Mouse (Mus musculus) hematopoietic stem cell, adult 5-6 weeks (primary cell): ENCODE measurements around the gene Epha2. TPM values are rescaled to one million over a fixed set of nuclear protein-coding genes. Genes with fewer than 3 reads are reported as not detected.

Source experiments
- ATAC-seq, 2 experiments: fragments of 125-278 bp in 1 of 2; replicated peaks in 1 of 2; 2 replicates each; pipeline ENCODE4 v1.8.0; 2016 to 2017; ENCODE audit warnings: inconsistent platforms in 2 of 2, mild to moderate bottlenecking in 2 of 2, moderate number of reproducible peaks in 2 of 2, low read depth in 1 of 2, moderate TSS enrichment in 1 of 2; ENCODE audit not compliant: low FRiP score in 2 of 2, poor library complexity in 2 of 2, severe bottlenecking in 2 of 2, insufficient read depth in 1 of 2, low TSS enrichment in 1 of 2
- total RNA-seq: library from RNA; stranded (forward); fragments of 172-1452, 232-1000 nt; gene quantifications from 2 replicates; pipeline ENCODE4 v1.2.3, GENCODE M21; 2017

Gene Epha2
- total RNA-seq, 1 experiment from 2014 or later, result not detected

DNA sequence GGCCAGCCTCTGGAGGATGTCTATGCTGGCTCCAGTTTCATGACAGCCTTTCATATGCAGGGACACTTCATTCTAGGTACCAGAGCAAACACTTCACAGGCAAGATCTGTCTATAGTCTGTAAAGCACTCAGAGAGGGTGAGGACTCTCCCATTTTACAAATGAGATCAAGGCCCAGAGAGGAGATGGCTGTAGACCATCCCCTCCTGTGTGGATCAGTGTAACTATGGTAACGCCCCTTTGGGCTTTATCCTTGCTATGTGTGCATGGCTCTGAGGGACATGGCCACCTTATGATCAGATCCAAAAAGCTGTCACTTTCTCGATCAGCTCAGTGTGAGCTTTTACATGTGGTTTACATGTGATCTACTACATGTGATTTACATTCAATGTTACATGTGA lies 10.9 kb downstream of the Epha2 start:
- no peak for ATAC-seq

GRCm38 (mm10) chr4:141312513-141313131 lies 11.6 kb downstream of the Epha2 start:
- ATAC-seq, result no peak

- no peak for ATAC-seq
Measured at GRCm38 (mm10) chr4:141313481-141313880, 12.4 kb downstream of the Epha2 start.

DNA sequence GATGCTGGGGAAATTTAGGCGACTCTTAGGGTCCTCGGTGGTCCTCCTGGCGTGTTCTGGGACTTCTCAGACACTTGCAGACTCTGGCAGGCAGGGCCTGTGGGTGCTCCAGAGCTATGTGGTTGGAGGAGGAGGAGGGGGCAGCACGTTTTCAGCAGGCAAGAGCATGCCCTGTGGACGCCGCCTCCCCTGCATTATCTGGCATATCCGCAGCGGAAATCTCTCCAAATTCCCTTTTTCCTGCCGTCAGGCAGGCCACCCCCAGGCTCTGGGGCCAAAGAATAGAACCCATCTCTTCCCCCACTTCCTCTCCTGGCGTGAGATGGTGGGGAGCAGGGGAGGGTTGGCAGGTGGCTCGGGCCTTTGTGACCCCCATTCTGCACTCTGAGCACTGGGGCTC lies 12.9 kb downstream of the Epha2 start:
- ATAC-seq, result no peak

DNA sequence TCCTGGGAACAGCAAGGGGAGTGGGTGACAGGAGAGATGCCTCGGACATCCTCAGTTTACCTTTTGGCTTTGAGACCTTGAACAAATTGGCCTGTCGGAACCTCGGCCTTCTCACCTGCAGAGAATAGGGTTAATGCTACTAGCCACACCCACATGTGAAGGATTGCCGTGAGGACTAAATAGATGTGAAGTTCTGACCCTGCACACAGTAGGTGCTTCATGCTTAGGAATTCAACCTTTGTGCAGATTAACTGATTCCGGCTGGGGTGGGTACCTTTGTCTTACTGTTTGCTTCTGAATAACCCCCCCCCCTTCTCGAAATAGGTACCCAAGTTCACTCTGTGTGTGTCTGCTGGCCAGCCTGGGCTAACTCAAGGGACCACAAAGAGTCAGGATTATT lies 13.7 kb downstream of the Epha2 start:
- ATAC-seq, result no peak

DNA sequence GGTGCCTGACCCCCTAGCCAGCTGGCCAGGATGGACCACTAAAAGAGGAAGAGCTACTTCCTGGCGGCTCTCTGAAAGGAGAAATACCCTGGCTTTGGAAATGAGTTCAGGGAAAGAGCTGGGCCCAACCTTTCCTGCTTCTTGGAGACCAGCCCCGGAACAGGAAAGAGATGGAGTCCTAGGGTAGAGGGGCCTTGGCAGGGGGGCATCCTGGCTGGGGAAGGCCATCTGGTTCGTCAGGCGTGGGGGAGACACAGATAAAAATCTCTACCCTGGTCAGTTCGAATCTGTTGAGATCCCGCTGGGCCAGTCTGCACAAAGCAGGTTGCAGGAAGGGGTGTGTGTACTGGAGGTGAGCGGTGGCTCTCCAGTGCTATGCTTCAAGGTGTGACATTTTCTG lies 15.0 kb downstream of the Epha2 start:
- no peak for ATAC-seq

- no peak for ATAC-seq
Measured at GRCm38 (mm10) chr4:141316498-141317180, 15.6 kb downstream of the Epha2 start.

GRCm38 (mm10) chr4:141317914-141318313 lies 16.9 kb downstream of the Epha2 start:
- ATAC-seq, result no peak

DNA sequence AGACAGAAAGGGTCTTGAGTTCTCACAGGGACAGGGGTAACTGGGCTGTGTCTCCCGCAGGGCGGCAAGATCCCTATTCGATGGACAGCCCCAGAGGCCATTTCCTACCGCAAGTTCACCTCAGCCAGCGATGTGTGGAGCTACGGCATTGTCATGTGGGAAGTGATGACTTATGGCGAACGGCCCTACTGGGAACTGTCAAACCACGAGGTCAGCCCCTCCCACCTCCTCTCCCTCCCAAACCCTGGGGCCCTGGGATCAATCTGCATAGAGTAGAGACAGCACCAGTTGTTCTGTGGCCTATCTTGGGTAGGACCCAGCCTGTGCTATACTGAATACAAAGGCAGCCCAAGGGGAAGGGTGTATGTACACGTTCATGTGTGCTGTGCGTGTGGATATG lies 21.5 kb downstream of the Epha2 start:
- ATAC-seq, result no peak

DNA sequence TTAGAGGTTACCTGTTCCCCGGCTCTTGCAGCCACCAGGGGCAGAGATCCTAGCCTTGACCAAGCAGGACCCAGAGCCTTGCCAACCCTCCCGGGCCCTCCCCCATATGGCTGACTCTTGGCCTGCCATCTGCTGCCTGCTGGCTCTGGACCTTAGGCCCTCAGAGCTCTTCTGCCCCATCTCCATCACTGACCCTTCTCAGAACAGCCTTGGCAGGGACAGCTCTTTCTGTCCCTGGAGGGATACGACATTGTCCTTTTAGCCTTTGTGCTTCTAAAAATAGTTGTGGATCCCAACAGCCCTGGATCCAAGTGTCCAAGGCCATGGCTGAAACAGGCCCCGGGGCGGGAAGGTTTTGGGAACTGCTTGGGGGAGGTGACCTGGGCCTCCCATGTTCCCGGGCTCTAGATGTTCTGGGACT lies 23.7 kb downstream of the Epha2 start:
- no peak for ATAC-seq

GRCm38 (mm10) chr4:141325636-141326035 lies 24.6 kb downstream of the Epha2 start:
- peak; percentile 44 to 59; a peak in 3 of 4 replicates for ATAC-seq

DNA sequence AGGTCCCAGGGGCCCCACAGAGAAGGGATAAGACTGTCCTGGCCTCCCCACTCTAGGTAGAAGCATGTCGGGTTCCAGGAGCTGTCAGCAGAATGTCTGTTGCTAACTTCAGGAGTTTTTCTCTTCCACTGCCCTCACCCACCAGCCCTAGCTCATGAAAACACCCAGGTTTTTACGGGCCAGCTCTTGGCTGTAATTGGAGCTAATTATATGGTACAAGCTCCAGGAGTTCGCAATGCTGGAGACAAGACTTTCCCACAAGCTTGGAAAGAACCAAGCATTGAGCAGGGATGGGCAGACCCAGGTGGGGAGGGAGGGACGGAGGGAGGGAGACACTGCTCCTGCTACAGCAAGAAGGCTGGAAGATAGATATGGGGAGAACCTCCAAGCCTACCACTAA lies 26.0 kb downstream of the Epha2 start:
- no peak for ATAC-seq

- no peak for ATAC-seq
Measured at GRCm38 (mm10) chr4:141328742-141329141, 27.7 kb downstream of the Epha2 start.

- no peak for ATAC-seq
Measured at GRCm38 (mm10) chr4:141329968-141330367, 28.9 kb downstream of the Epha2 start.

DNA sequence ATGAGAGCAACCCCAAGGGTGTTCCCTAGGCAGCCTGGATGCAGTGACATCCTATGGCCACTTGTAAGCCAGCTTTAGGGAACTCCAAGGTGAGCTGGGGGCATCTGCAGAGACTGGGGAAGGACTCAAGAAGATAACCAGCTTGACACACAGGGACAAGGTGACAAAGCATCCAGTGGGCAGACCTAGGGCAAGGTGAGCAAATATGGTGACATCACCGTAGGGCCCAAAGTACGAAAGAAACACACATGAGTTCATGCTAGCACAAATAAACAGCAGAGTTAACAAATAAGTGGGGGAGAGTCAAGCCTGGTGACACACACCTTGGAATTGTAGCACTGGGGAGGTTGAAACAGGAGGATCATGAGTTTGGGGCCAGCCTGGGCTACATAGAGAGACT lies 30.4 kb downstream of the Epha2 start:
- no peak for ATAC-seq

GRCm38 (mm10) chr4:141332258-141332657 lies 31.2 kb downstream of the Epha2 start:
- ATAC-seq, result no peak

GRCm38 (mm10) chr4:141334695-141335094 lies 33.7 kb downstream of the Epha2 start:
- ATAC-seq, result no peak

DNA sequence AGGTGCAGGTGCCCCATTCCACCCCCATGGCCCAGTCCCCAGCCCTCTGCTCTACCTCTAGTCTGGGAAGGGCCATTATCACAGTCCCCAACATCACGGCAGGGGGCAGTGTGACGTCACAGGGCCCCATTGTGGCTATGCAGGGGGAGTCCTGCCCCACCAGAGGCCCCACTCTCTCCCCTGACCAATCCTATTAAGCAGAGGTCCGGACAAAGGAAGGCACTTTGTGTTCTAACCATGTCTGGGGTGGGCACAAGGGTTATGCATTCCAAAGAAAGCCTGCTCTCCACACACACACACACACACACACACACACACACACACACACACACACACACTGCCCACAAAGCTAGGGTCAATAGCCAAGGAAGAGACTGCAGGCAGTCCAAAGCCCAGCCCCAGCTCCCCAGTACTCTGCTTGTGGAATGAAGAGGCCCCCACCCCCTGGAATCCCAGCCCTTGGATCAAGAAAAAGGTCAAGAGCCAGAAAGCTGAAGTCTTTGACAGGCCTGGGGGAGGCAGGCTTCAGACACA lies 34.3 kb downstream of the Epha2 start:
- ATAC-seq, result no peak

GRCm38 (mm10) chr4:141336196-141336595 lies 35.2 kb downstream of the Epha2 start:
- ATAC-seq, result no peak
